Mouse (Mus musculus): Measurements from ENCODE around the gene Fbxo40.

GRCm38 (mm10) chr16:36914195-36914594 is 76.1 kb downstream of the Fbxo40 start:
- TF ChIP-seq GABPA (IDR thresholded peaks at IDR 0.05; ENCODE audit: low read depth, low read length) (no peak), POLR2AphosphoS2 (IDR thresholded peaks at IDR 0.05; ENCODE audit: low read length) (no peak), HCFC1 (IDR thresholded peaks at IDR 0.05; ENCODE audit: low read depth, low read length) (no peak), MAFK (IDR thresholded peaks at IDR 0.05; ENCODE audit: borderline replicate concordance, low read depth, low read length) (no peak), E2F4 (IDR thresholded peaks at IDR 0.05; ENCODE audit: borderline replicate concordance, low read depth, low read length) (no peak), CHD2 (IDR thresholded peaks at IDR 0.05; ENCODE audit: low read length) (no peak), CTCF (IDR thresholded peaks at IDR 0.05 in 2 of 3, conservative IDR thresholded peaks at IDR 0.05 in 1 of 3; ENCODE audit: control insufficient read depth in 1 of 3, insufficient read depth in 1 of 3, low read depth in 2 of 3, low read length in 3 of 3, poor library complexity in 1 of 3, severe bottlenecking in 1 of 3) (no peak), SIN3A (IDR thresholded peaks at IDR 0.05; ENCODE audit: low read length) (no peak), MYB (IDR thresholded peaks at IDR 0.05; ENCODE audit: low read depth, low read length) (no peak), USF1 (IDR thresholded peaks at IDR 0.05; ENCODE audit: low read depth, low read length) (no peak), POLR2A (IDR thresholded peaks at IDR 0.05; ENCODE audit: control insufficient read depth in 1 of 2, insufficient read depth in 1 of 2, low read depth in 1 of 2, low read length in 2 of 2, poor library complexity in 1 of 2) (no peak), RAD21 (IDR thresholded peaks at IDR 0.05; ENCODE audit: low read depth, low read length) (no peak), ZNF384 (IDR thresholded peaks at IDR 0.05; ENCODE audit: low read depth, low read length) (no peak), JUND (IDR thresholded peaks at IDR 0.05; ENCODE audit: low read depth, low read length) (no peak)
